Mouse (Mus musculus) liver, embryonic 14.5 days (tissue): Measurements from ENCODE around the gene Gamt. TPM values are rescaled to one million over a fixed set of nuclear protein-coding genes. Genes with fewer than 3 reads are reported as not detected.
"Not testable (repeated sequence)": the region's sequence is repeated elsewhere in the genome, so short reads cannot be mapped to it uniquely, and the experiment has no call there.

Source experiments
- ATAC-seq: fragments of 200-750 bp; cut with Nextera tagmentation; 2 replicates; pipeline ENCODE4 v1.8.0; 2017; ENCODE audit warnings: moderate number of reproducible peaks, mild to moderate bottlenecking, moderate library complexity; ENCODE audit not compliant: insufficient read depth
- DNase-seq, 3 experiments: peaks; one replicate each; pipeline ENCODE4 v3.0.0-alpha.2; 2012 to 2013; ENCODE audit warnings: low read depth in 3 of 3, low spot score in 3 of 3
- H3K27ac ChIP-seq: fragments of 300-500 bp; sonication (generic); 2 replicates; pipeline ENCODE4 v1.5.1; 2014; ENCODE audit warnings: moderate library complexity, mild to moderate bottlenecking, control low read depth, inconsistent platforms
- H3K27me3 ChIP-seq: fragments of 300-500 bp; sonication (generic); 2 replicates; pipeline ENCODE4 v1.6.1; 2014; ENCODE audit warnings: mild to moderate bottlenecking, low read length, moderate library complexity; ENCODE audit not compliant: control insufficient read depth, insufficient read depth
- H3K36me3 ChIP-seq: fragments of 300-500 bp; sonication (generic); replicated peaks from 2 replicates; pipeline ENCODE4 v1.6.1; 2014; ENCODE audit warnings: low read depth; ENCODE audit not compliant: control insufficient read depth, insufficient read depth
- H3K4me1 ChIP-seq, 2 experiments: fragments of 200-500 bp in 1 of 2; fragments of 300-500 bp in 1 of 2; sonication (generic) in 1 of 2; replicated peaks; 2 replicates each; pipeline ENCODE4 v1.6.1; 2012 to 2014; ENCODE audit warnings: antibody characterized with exemption in 1 of 2, inconsistent platforms in 1 of 2, low read length in 1 of 2; ENCODE audit not compliant: control insufficient read depth in 2 of 2, insufficient read depth in 2 of 2
- H3K4me2 ChIP-seq: fragments of 300-500 bp; sonication (generic); 2 replicates; pipeline ENCODE4 v1.6.1; 2014; ENCODE audit warnings: low read depth, mild to moderate bottlenecking, control low read depth, moderate library complexity
- H3K4me3 ChIP-seq, 2 experiments: fragments of 200-500 bp in 1 of 2; fragments of 300-500 bp in 1 of 2; sonication (generic) in 1 of 2; 2 replicates each; pipeline ENCODE4 v1.5.1; 2012 to 2014; ENCODE audit warnings: low read depth in 2 of 2, low read length in 2 of 2, mild to moderate bottlenecking in 2 of 2, control low read depth in 1 of 2, inconsistent platforms in 1 of 2, moderate library complexity in 1 of 2; ENCODE audit not compliant: insufficient read depth in 1 of 2
- H3K9ac ChIP-seq: fragments of 300-500 bp; sonication (generic); replicated peaks from 2 replicates; pipeline ENCODE4 v1.6.1; 2014; ENCODE audit warnings: mild to moderate bottlenecking, control low read depth, moderate library complexity
- H3K9me3 ChIP-seq: fragments of 300-500 bp; sonication (generic); 2 replicates; pipeline ENCODE4 v1.6.1; 2016; ENCODE audit warnings: low read length, mixed read lengths; ENCODE audit not compliant: control insufficient read depth
- CTCF ChIP-seq: IDR thresholded peaks from 2 replicates; pipeline ENCODE4 v1.5.1; 2016; ENCODE audit warnings: antibody characterized with exemption, low read depth, control low read depth
- EP300 ChIP-seq: IDR thresholded peaks from 2 replicates; pipeline ENCODE4 v1.6.1; 2016; ENCODE audit warnings: antibody characterized with exemption, low read depth
- WGBS: fragments of 180-500 bp; shearing (Covaris S2); extraction: QIAGEN DNeasy Blood & Tissue Kit; methylation state at CpG from one replicate; pipeline ENCODE4 v1.1.7; 2014; ENCODE audit not compliant: insufficient replicate concordance; 5-methylcytosine and 5-hydroxymethylcytosine counted together
- microRNA-seq: library from miRNA; unstranded; fragments of <30 nt; microRNA quantifications from one replicate; pipeline ENCODE4, GENCODE M21; 2016
- polyA plus RNA-seq, 2 experiments: library from polyadenylated mRNA; depleted of rRNA in 1 of 2; stranded (reverse) in 1 of 2; unstranded in 1 of 2; fragments of >200 nt; fragmentation: Nextera tagmentation in 1 of 2; extraction: Ambion mirVana in 1 of 2; gene quantifications; 2 replicates each; pipeline versions ENCODE4 v1.2.1 to v1.2.3; 2012 to 2014

Gene Gamt
- polyA plus RNA-seq, 2 experiments: 41.4 to 64.9 TPM

DNA sequence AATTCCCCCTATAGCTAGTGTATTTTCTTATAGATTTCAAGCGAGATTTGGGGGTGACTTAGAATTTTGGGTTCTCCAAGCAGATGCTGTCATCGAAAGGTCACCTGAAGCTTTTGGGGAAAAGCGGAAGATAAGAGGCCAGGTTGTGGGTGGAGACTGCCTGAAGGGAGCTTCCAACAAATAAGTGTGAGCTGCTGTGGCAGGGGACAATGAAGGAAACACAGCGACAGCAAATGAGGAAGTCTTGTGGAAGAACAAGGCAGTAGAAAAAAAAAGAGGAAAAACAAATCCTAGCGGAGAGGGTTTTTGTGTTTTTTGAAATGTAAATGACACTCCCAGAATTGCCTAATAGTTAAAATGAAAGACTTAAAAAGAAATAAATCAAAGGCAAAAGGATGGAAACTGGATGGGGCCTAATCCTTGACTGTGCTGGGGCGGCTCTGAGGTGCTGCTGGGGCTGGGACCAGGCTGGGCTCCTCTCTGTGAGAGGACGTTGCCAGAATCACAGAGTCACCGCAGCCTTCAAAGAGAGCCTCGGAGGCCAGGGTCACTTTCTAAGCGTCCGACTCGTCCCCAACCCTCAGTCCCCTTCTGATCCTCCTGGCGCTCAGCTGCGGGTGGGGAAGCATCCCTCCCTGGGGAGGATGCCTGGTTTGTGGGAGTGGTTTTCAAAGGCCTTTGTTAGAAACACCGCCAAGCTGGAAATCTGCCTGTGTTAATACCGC is 45.6 kb downstream of the Gamt start:
- no peak overlapping the region for H3K27ac ChIP-seq
- DNase-seq (no peak), ATAC-seq (no peak)
- WGBS: 18% methylated on average over 16 of the region's 16 CpGs
- H3K4me2 ChIP-seq: no peak overlapping the region
- H3K9me3 ChIP-seq: no peaks in the 10 kb centered on the region
- no peak overlapping the region for H3K4me3 ChIP-seq
- H3K4me1 ChIP-seq: no peaks in the 10 kb centered on the region
- H3K36me3 ChIP-seq: no peaks in the 10 kb centered on the region
- no peaks in the 10 kb centered on the region; the same call in 1 of the 2 replicates for H3K27me3 ChIP-seq
- no peak overlapping the region for H3K9ac ChIP-seq
- TF ChIP-seq EP300 (no peak), CTCF (no peak)

GRCm38 (mm10) chr10:80211547-80212103 is 49.2 kb downstream of the Gamt start:
- not testable (repeated sequence) for H3K4me3 ChIP-seq, H3K27ac ChIP-seq, H3K27me3 ChIP-seq, H3K9ac ChIP-seq, ATAC-seq, H3K4me2 ChIP-seq, H3K36me3 ChIP-seq, H3K4me1 ChIP-seq, H3K9me3 ChIP-seq, DNase-seq
- 56% methylated on average over 7 of the region's 7 CpGs for WGBS

DNA sequence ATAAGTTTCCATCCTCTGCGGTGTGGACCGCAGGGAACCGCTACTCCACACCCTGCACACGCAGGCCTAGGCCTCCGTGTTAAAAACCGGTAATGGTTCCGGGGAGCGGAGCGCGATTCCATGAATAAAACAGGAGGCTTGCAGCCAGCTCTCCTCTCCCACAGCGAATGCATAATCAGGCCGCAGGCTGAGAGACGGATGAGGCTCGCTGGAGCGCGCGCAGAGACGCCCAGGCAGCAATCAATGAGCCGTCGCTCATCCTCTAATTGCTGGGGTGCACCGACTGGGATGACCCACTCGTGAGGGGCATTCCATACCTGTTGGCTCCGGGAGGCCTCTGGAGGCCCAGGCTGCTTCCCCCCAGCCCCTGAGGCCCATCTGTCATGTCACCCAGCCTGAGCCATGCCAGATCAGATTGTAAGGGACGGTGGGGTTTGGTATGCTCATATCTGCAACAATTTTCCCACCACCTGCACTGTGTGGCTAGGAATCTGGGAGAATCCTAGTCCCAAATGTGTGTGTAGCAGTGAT is 51.9 kb downstream of the Gamt start:
- DNase-seq: no peak
- ATAC-seq: no peak
- WGBS: 40% methylated on average over 24 of the region's 24 CpGs
- Histone ChIP-seq H3K4me3 (no peak overlapping the region), H3K27me3 (no peaks in the 10 kb centered on the region), H3K36me3 (no peaks in the 10 kb centered on the region), H3K9ac (no peak overlapping the region), H3K4me2 (no peak overlapping the region), H3K27ac (no peak overlapping the region), H3K4me1 (no peaks in the 10 kb centered on the region), H3K9me3 (no peaks in the 10 kb centered on the region)
- TF ChIP-seq EP300 (no peak), CTCF (no peak)

DNA sequence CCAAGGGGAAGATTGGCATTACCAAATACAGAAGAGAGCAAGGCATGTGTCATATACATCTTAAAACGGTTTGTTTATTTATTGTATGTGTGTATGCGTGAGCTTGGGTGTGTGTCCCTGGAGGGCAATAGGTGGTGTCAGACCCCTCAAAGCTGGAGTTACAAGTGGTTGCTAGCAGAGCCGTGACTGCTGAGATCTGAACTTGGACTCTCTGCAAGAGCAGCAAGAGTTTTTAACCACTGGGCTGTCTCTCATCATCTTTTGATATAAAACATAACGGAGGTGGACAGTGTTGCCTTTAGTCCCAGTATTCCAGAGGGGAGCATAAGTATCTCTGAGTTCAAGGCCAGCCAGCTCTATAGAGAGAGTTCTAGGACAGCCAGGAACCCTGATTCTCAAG is 52.6 kb downstream of the Gamt start:
- Histone ChIP-seq H3K36me3 (no peaks in the 10 kb centered on the region), H3K4me3 (no peak overlapping the region), H3K4me2 (no peak overlapping the region), H3K9ac (no peak overlapping the region), H3K27me3 (no peaks in the 10 kb centered on the region), H3K27ac (no peak overlapping the region), H3K9me3 (no peaks in the 10 kb centered on the region), H3K4me1 (no peaks in the 10 kb centered on the region)
- 76% methylated on average over 4 of the region's 4 CpGs for WGBS
- TF ChIP-seq CTCF (no peak), EP300 (no peak)
- ATAC-seq (no peak), DNase-seq (no peak)

Small RNAs within 50 kb of the gene (microRNA-seq; reads per million reads assigned to microRNA genes)
- 1.3 reads per million for gene Mir6911

Other genes starting within 250 kb of the Gamt start
- 17.5 and 20.9 TPM in 2 replicates for gene Arhgap45, start 244.4 kb downstream of the Gamt start, polyA plus RNA-seq (2012; rRNA removed)
- 7.9 and 9.3 TPM in 2 replicates for gene Arhgap45, start 244.4 kb downstream of the Gamt start, polyA plus RNA-seq (2014; fragmentation: Nextera tagmentation; extraction: Ambion mirVana)
- gene Polr2e, start 221.2 kb downstream of the Gamt start, polyA plus RNA-seq (2012; rRNA removed): 77.0 and 121 TPM in 2 replicates
- 88.0 and 90.2 TPM in 2 replicates for gene Polr2e, start 221.2 kb downstream of the Gamt start, polyA plus RNA-seq (2014; fragmentation: Nextera tagmentation; extraction: Ambion mirVana)
- 274 and 388 TPM in 2 replicates for gene Gpx4, start 213.8 kb downstream of the Gamt start, polyA plus RNA-seq (2012; rRNA removed)
- gene Gpx4, start 213.8 kb downstream of the Gamt start, polyA plus RNA-seq (2014; fragmentation: Nextera tagmentation; extraction: Ambion mirVana): 705 and 724 TPM in 2 replicates
- gene Sbno2, start 155.4 kb downstream of the Gamt start, polyA plus RNA-seq (2012; rRNA removed): 10.0 and 10.1 TPM in 2 replicates
- 6.6 and 7.6 TPM in 2 replicates for gene Sbno2, start 155.4 kb downstream of the Gamt start, polyA plus RNA-seq (2014; fragmentation: Nextera tagmentation; extraction: Ambion mirVana)
- gene Stk11, start 145.2 kb downstream of the Gamt start, polyA plus RNA-seq (2012; rRNA removed): 80.5 and 88.8 TPM in 2 replicates
- 17.4 and 18.9 TPM in 2 replicates for gene Stk11, start 145.2 kb downstream of the Gamt start, polyA plus RNA-seq (2014; fragmentation: Nextera tagmentation; extraction: Ambion mirVana)
- 196 and 211 TPM in 2 replicates for gene Atp5d, start 122.4 kb downstream of the Gamt start, polyA plus RNA-seq (2012; rRNA removed)
- 249 and 270 TPM in 2 replicates for gene Atp5d, start 122.4 kb downstream of the Gamt start, polyA plus RNA-seq (2014; fragmentation: Nextera tagmentation; extraction: Ambion mirVana)
- gene Cbarp, start 120.2 kb downstream of the Gamt start, polyA plus RNA-seq (2012; rRNA removed): 1.8 and 2.2 TPM in 2 replicates
- 0.42 and 1.1 TPM in 2 replicates for gene Cbarp, start 120.2 kb downstream of the Gamt start, polyA plus RNA-seq (2014; fragmentation: Nextera tagmentation; extraction: Ambion mirVana)
- 9.1 and 10.3 TPM in 2 replicates for gene Midn, start 112.7 kb downstream of the Gamt start, polyA plus RNA-seq (2012; rRNA removed)
- gene Midn, start 112.7 kb downstream of the Gamt start, polyA plus RNA-seq (2014; fragmentation: Nextera tagmentation; extraction: Ambion mirVana): 5.1 and 5.7 TPM in 2 replicates
- gene Cirbp, start 95.0 kb downstream of the Gamt start, polyA plus RNA-seq (2012; rRNA removed): 19.4 and 19.8 TPM in 2 replicates
- 10.1 and 10.7 TPM in 2 replicates for gene Cirbp, start 95.0 kb downstream of the Gamt start, polyA plus RNA-seq (2014; fragmentation: Nextera tagmentation; extraction: Ambion mirVana)
- 6.8 and 6.9 TPM in 2 replicates for gene 1600002K03Rik, start 88.1 kb downstream of the Gamt start, polyA plus RNA-seq (2012; rRNA removed)
- 10.6 and 13.2 TPM in 2 replicates for gene 1600002K03Rik, start 88.1 kb downstream of the Gamt start, polyA plus RNA-seq (2014; fragmentation: Nextera tagmentation; extraction: Ambion mirVana)
- gene Efna2, start 81.5 kb downstream of the Gamt start, polyA plus RNA-seq (2012; rRNA removed): 0.40 and 0.47 TPM in 2 replicates
- gene Efna2, start 81.5 kb downstream of the Gamt start, polyA plus RNA-seq (2014; fragmentation: Nextera tagmentation; extraction: Ambion mirVana): 0.51 and 0.52 TPM in 2 replicates
- gene Mum1, start 34.6 kb downstream of the Gamt start, polyA plus RNA-seq (2012; rRNA removed): 12.9 and 18.8 TPM in 2 replicates
- 13.2 and 13.8 TPM in 2 replicates for gene Mum1, start 34.6 kb downstream of the Gamt start, polyA plus RNA-seq (2014; fragmentation: Nextera tagmentation; extraction: Ambion mirVana)
- gene Ndufs7, start 11.9 kb downstream of the Gamt start, polyA plus RNA-seq (2012; rRNA removed): 189 and 256 TPM in 2 replicates
- gene Ndufs7, start 11.9 kb downstream of the Gamt start, polyA plus RNA-seq (2014; fragmentation: Nextera tagmentation; extraction: Ambion mirVana): 272 and 285 TPM in 2 replicates
- 54.8 and 75.9 TPM in 2 replicates for gene Dazap1, start 474 bp upstream of the Gamt start, polyA plus RNA-seq (2012; rRNA removed)
- 20.4 and 22.7 TPM in 2 replicates for gene Dazap1, start 474 bp upstream of the Gamt start, polyA plus RNA-seq (2014; fragmentation: Nextera tagmentation; extraction: Ambion mirVana)
- gene Rps15, start 31.4 kb upstream of the Gamt start, polyA plus RNA-seq (2012; rRNA removed): 2,043 and 2,097 TPM in 2 replicates
- gene Rps15, start 31.4 kb upstream of the Gamt start, polyA plus RNA-seq (2014; fragmentation: Nextera tagmentation; extraction: Ambion mirVana): 805 and 809 TPM in 2 replicates
- gene Apc2, start 35.0 kb upstream of the Gamt start, polyA plus RNA-seq (2012; rRNA removed): 0.04 and 0.16 TPM in 2 replicates
- gene Apc2, start 35.0 kb upstream of the Gamt start, polyA plus RNA-seq (2014; fragmentation: Nextera tagmentation; extraction: Ambion mirVana): 0.04 TPM in 1 of 2 replicates, not detected in the other
- gene 2310011J03Rik, start 59.5 kb upstream of the Gamt start, polyA plus RNA-seq (2012; rRNA removed): 24.3 and 24.7 TPM in 2 replicates
- 29.4 and 29.5 TPM in 2 replicates for gene 2310011J03Rik, start 59.5 kb upstream of the Gamt start, polyA plus RNA-seq (2014; fragmentation: Nextera tagmentation; extraction: Ambion mirVana)
- gene Pcsk4, start 68.5 kb upstream of the Gamt start, polyA plus RNA-seq (2012; rRNA removed): 6.6 and 7.2 TPM in 2 replicates
- 3.1 and 3.2 TPM in 2 replicates for gene Pcsk4, start 68.5 kb upstream of the Gamt start, polyA plus RNA-seq (2014; fragmentation: Nextera tagmentation; extraction: Ambion mirVana)
- gene Reep6, start 68.9 kb upstream of the Gamt start, polyA plus RNA-seq (2012; rRNA removed): 23.6 and 29.2 TPM in 2 replicates
- gene Reep6, start 68.9 kb upstream of the Gamt start, polyA plus RNA-seq (2014; fragmentation: Nextera tagmentation; extraction: Ambion mirVana): 55.3 and 59.5 TPM in 2 replicates
- gene Adamtsl5, start 87.4 kb upstream of the Gamt start, polyA plus RNA-seq (2012; rRNA removed): 1.9 and 2.1 TPM in 2 replicates
- 1.3 TPM in 2 replicates for gene Adamtsl5, start 87.4 kb upstream of the Gamt start, polyA plus RNA-seq (2014; fragmentation: Nextera tagmentation; extraction: Ambion mirVana)
- gene Plk5, start 95.4 kb upstream of the Gamt start, polyA plus RNA-seq (2012; rRNA removed): 0.08 and 0.10 TPM in 2 replicates
- 0.09 TPM in 1 of 2 replicates, not detected in the other for gene Plk5, start 95.4 kb upstream of the Gamt start, polyA plus RNA-seq (2014; fragmentation: Nextera tagmentation; extraction: Ambion mirVana)
- gene Mex3d, start 126.6 kb upstream of the Gamt start, polyA plus RNA-seq (2012; rRNA removed): 3.2 and 3.3 TPM in 2 replicates
- 0.55 and 1.1 TPM in 2 replicates for gene Mex3d, start 126.6 kb upstream of the Gamt start, polyA plus RNA-seq (2014; fragmentation: Nextera tagmentation; extraction: Ambion mirVana)
- 66.7 and 79.5 TPM in 2 replicates for gene Mbd3, start 138.5 kb upstream of the Gamt start, polyA plus RNA-seq (2012; rRNA removed)
- 43.7 and 44.3 TPM in 2 replicates for gene Mbd3, start 138.5 kb upstream of the Gamt start, polyA plus RNA-seq (2014; fragmentation: Nextera tagmentation; extraction: Ambion mirVana)
- 359 and 571 TPM in 2 replicates for gene Uqcr11, start 145.8 kb upstream of the Gamt start, polyA plus RNA-seq (2012; rRNA removed)
- gene Uqcr11, start 145.8 kb upstream of the Gamt start, polyA plus RNA-seq (2014; fragmentation: Nextera tagmentation; extraction: Ambion mirVana): 729 and 738 TPM in 2 replicates
- gene Tcf3, start 172.6 kb upstream of the Gamt start, polyA plus RNA-seq (2012; rRNA removed): 54.7 and 74.7 TPM in 2 replicates
- 41.9 and 55.4 TPM in 2 replicates for gene Tcf3, start 172.6 kb upstream of the Gamt start, polyA plus RNA-seq (2014; fragmentation: Nextera tagmentation; extraction: Ambion mirVana)
- gene Onecut3, start 233.8 kb upstream of the Gamt start, polyA plus RNA-seq (2012; rRNA removed): 0.02 TPM in 2 replicates
- not detected in 2 replicates for gene Onecut3, start 233.8 kb upstream of the Gamt start, polyA plus RNA-seq (2014; fragmentation: Nextera tagmentation; extraction: Ambion mirVana)